Mouse (Mus musculus): ENCODE data around the gene Slc32a1. TPM values are rescaled to one million over a fixed set of nuclear protein-coding genes. Genes with fewer than 3 reads are reported as not detected.

Gene Slc32a1
- total and polyA plus RNA-seq, 2 experiments from 2014 or later: not detected

- no peak for ATAC-seq (ENCODE audit: insufficient read depth, low read depth)
- no peak for TF ChIP-seq EP300 (IDR thresholded peaks at IDR 0.05; ENCODE audit: low read depth)
- TF ChIP-seq CTCF (IDR thresholded peaks at IDR 0.05; ENCODE audit: low read depth): no peak
- Histone ChIP-seq H3K4me1 (ENCODE audit: control insufficient read depth, insufficient read depth) (no peaks in the 10 kb centered on the region), H3K4me2 (ENCODE audit: low read depth, low read length) (no peak overlapping the region), H3K27me3 (ENCODE audit: control insufficient read depth, insufficient read depth, low read length) (peaks cover 85% of the 10 kb centered on the region), H3K9me3 (replicated peaks; ENCODE audit: control insufficient read depth, low read length) (no peaks in the 10 kb centered on the region), H3K36me3 (replicated peaks; ENCODE audit: control insufficient read depth, insufficient read depth, low read length) (no peaks in the 10 kb centered on the region), H3K4me3 (ENCODE audit: low read depth, low read length) (no peak overlapping the region), H3K9ac (replicated peaks; ENCODE audit: low read depth, low read length) (no peak overlapping the region), H3K27ac (ENCODE audit: low read depth) (no peak overlapping the region)
- 7% methylated on average over 4 of the region's 4 CpGs for WGBS
- DNase-seq (ENCODE audit: low spot score): no peak
These were observed 4.0 kb upstream of the Slc32a1 start for GRCm38 (mm10) chr2:158606511-158606964.

- no peaks in the 10 kb centered on the region for H3K36me3 ChIP-seq (replicated peaks; ENCODE audit: control insufficient read depth, insufficient read depth, low read length)
- no peaks in the 10 kb centered on the region for H3K9me3 ChIP-seq (replicated peaks; ENCODE audit: control insufficient read depth, low read length)
- H3K4me1 ChIP-seq (ENCODE audit: control insufficient read depth, insufficient read depth): no peaks in the 10 kb centered on the region
- H3K4me3 ChIP-seq (ENCODE audit: low read depth, low read length): no peak overlapping the region
- 1% methylated on average over 27 of the region's 27 CpGs for WGBS
- no peak for TF ChIP-seq EP300 (IDR thresholded peaks at IDR 0.05; ENCODE audit: low read depth)
- TF ChIP-seq CTCF (IDR thresholded peaks at IDR 0.05; ENCODE audit: low read depth): no peak
- DNase-seq (ENCODE audit: low spot score): no peak
- no peak overlapping the region for H3K9ac ChIP-seq (replicated peaks; ENCODE audit: low read depth, low read length)
- H3K4me2 ChIP-seq (ENCODE audit: low read depth, low read length): no peak overlapping the region
- H3K27me3 ChIP-seq (ENCODE audit: control insufficient read depth, insufficient read depth, low read length): peaks cover 94% of the 10 kb centered on the region
- H3K27ac ChIP-seq (ENCODE audit: low read depth): no peak overlapping the region
- no peak for ATAC-seq (ENCODE audit: insufficient read depth, low read depth)
These were observed 886 bp upstream of the Slc32a1 start for GRCm38 (mm10) chr2:158609681-158610080.

DNA sequence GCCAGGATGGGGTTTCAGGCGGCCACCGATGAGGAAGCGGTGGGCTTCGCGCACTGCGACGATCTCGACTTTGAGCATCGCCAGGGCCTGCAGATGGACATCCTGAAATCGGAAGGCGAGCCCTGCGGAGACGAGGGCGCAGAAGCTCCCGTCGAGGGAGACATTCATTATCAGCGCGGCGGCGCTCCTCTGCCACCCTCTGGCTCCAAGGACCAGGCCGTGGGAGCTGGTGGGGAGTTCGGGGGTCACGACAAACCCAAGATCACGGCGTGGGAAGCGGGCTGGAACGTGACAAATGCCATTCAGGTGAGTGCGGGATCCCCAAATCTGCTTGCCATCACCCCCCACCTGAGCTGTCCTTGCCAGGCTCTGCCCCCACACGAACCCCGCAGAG, 756 bp downstream of the Slc32a1 start:
- no peak for TF ChIP-seq CTCF (IDR thresholded peaks at IDR 0.05; ENCODE audit: low read depth)
- no peak for TF ChIP-seq EP300 (IDR thresholded peaks at IDR 0.05; ENCODE audit: low read depth)
- Histone ChIP-seq H3K36me3 (replicated peaks; ENCODE audit: control insufficient read depth, insufficient read depth, low read length) (no peaks in the 10 kb centered on the region), H3K27ac (ENCODE audit: low read depth) (no peak overlapping the region), H3K9me3 (replicated peaks; ENCODE audit: control insufficient read depth, low read length) (no peaks in the 10 kb centered on the region), H3K4me3 (ENCODE audit: low read depth, low read length) (0 out of 2 replicates have a peak overlapping the region, but pooled peaks have one; percentile 6), H3K9ac (replicated peaks; ENCODE audit: low read depth, low read length) (no peak overlapping the region), H3K27me3 (ENCODE audit: control insufficient read depth, insufficient read depth, low read length) (peaks cover 100% of the 10 kb centered on the region), H3K4me2 (ENCODE audit: low read depth, low read length) (no peak overlapping the region), H3K4me1 (ENCODE audit: control insufficient read depth, insufficient read depth) (no peaks in the 10 kb centered on the region)
- ATAC-seq (ENCODE audit: insufficient read depth, low read depth) (no peak), DNase-seq (ENCODE audit: low spot score) (no peak)
- 1% methylated on average over 30 of the region's 30 CpGs for WGBS

- Histone ChIP-seq H3K9me3 (replicated peaks; ENCODE audit: control insufficient read depth, low read length) (no peaks in the 10 kb centered on the region), H3K27ac (ENCODE audit: low read depth) (no peak overlapping the region), H3K27me3 (ENCODE audit: control insufficient read depth, insufficient read depth, low read length) (peaks cover 100% of the 10 kb centered on the region), H3K4me3 (ENCODE audit: low read depth, low read length) (no peak overlapping the region), H3K36me3 (replicated peaks; ENCODE audit: control insufficient read depth, insufficient read depth, low read length) (no peaks in the 10 kb centered on the region), H3K4me2 (ENCODE audit: low read depth, low read length) (no peak overlapping the region), H3K4me1 (ENCODE audit: control insufficient read depth, insufficient read depth) (no peaks in the 10 kb centered on the region), H3K9ac (replicated peaks; ENCODE audit: low read depth, low read length) (no peak overlapping the region)
- no peak for ATAC-seq (ENCODE audit: insufficient read depth, low read depth)
- no peak for TF ChIP-seq CTCF (IDR thresholded peaks at IDR 0.05; ENCODE audit: low read depth)
- no peak for TF ChIP-seq EP300 (IDR thresholded peaks at IDR 0.05; ENCODE audit: low read depth)
- no peak for DNase-seq (ENCODE audit: low spot score)
- 5% methylated on average over 30 of the region's 30 CpGs for WGBS
These were observed 1.4 kb downstream of the Slc32a1 start for GRCm38 (mm10) chr2:158611726-158612670.

DNA sequence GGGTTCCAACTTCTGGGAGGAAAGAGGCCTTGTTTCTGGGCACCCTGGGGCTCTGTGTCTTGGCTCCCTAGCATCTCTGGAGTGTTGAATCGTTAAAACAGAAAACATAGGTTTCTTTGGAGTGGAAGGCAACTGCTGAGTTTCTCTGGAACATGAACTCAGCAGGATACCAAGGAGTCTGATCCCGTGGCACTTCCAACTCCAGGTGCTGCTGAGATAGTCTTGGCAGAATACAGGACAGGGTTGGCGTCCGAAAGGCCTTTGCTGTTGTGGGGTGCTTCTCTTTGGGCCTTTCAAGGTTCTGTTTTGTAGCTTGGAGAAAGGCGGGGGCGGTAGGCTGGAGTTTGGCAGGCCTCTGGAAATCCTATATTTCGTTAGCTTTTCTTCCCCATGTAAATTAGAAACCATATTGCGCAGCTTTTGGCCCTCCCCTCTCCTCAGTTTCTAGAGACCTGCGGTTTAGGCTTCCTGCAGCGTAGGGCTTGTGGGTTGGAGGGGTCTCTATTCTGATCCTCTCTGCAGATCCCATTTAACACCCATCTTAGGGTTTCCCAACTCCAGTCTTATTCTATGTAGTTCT, 2.2 kb downstream of the Slc32a1 start:
- DNase-seq (ENCODE audit: low spot score) (no peak), ATAC-seq (ENCODE audit: insufficient read depth, low read depth) (no peak)
- peaks cover 100% of the 10 kb centered on the region for H3K27me3 ChIP-seq (ENCODE audit: control insufficient read depth, insufficient read depth, low read length)
- 11% methylated on average over 10 of the region's 10 CpGs for WGBS
- H3K4me3 ChIP-seq (ENCODE audit: low read depth, low read length): no peak overlapping the region
- H3K9me3 ChIP-seq (replicated peaks; ENCODE audit: control insufficient read depth, low read length): no peaks in the 10 kb centered on the region
- H3K27ac ChIP-seq (ENCODE audit: low read depth): no peak overlapping the region
- H3K36me3 ChIP-seq (replicated peaks; ENCODE audit: control insufficient read depth, insufficient read depth, low read length): no peaks in the 10 kb centered on the region
- TF ChIP-seq EP300 (IDR thresholded peaks at IDR 0.05; ENCODE audit: low read depth) (no peak), CTCF (IDR thresholded peaks at IDR 0.05; ENCODE audit: low read depth) (no peak)
- no peak overlapping the region for H3K9ac ChIP-seq (replicated peaks; ENCODE audit: low read depth, low read length)
- no peaks in the 10 kb centered on the region for H3K4me1 ChIP-seq (ENCODE audit: control insufficient read depth, insufficient read depth)
- no peak overlapping the region for H3K4me2 ChIP-seq (ENCODE audit: low read depth, low read length)

All from heart, postnatal 0 days (tissue).